16 mouse cellular contexts compared by ENCODE assay signal in the genomic region with DNA sequence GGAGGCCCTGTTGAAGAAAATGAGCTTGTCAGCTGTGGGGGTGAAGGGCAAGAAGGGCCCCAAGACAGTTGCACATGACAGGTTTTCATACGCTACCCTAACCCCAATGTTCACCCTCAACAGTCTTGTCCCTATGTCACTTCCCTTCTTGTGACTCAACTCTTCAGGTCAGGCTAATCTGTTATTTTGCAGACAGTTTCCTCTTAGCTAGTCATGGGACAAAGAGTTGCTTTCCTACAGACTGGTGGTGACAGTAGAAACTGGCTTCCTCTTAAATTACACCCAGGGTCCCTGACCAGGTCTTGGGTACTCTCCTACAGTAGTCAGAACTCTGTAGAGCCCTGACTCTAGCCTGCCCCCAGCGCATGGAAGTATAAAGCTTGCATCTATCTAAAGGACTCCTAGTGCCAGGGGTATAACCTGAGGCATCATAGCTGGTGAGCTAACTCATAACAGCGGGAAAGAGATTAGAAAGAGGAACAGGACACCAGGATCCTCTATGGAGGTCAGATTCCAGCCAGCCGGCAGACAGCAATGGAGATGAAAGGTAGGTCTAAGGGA. TPM values are rescaled to one million over a fixed set of nuclear protein-coding genes. Genes with fewer than 3 reads are reported as not detected.
A peak's percentile ranks its signal among the peaks of the same experiment; 100 is the strongest.
DNase-seq lines count a peak whose midpoint lies in the region; ATAC-seq and TF ChIP-seq lines count a peak whose summit lies in the region.
"Had no signal": no experiment of that assay in that cellular context is flagged by ENCODE, and none has a peak within 500 bp of the region (broad histone marks: within the 10 kb centered on the region; RNA-seq: fewer than 3 reads in every experiment).

No protein-coding gene starts in this region.

- peaks cover 14% of the 10 kb centered on the region for H3K4me1 ChIP-seq in lung, embryonic 14.5 days (ENCODE audit: insufficient read depth)
- peaks cover 5% of the 10 kb centered on the region; the same call in 1 of the 2 replicates for H3K4me1 ChIP-seq in liver, embryonic 11.5 days (replicated peaks; ENCODE audit: control insufficient read depth, insufficient read depth, low read length)
- peaks cover 26% of the 10 kb centered on the region; the same call in 1 of the 2 replicates for H3K4me1 ChIP-seq in kidney, adult 2 months (ENCODE audit: control insufficient read depth, insufficient read depth, low read length)
- H3K4me1 ChIP-seq: forebrain, embryonic 13.5 days had no signal

- no peak overlapping the region for H3K4me3 ChIP-seq in lung, embryonic 14.5 days (ENCODE audit: low read depth, low read length)
- H3K4me3 ChIP-seq in liver, embryonic 11.5 days (ENCODE audit: low read depth, low read length), result peak overlapping the region; percentile 44
- H3K4me3 ChIP-seq in kidney, adult 2 months (ENCODE audit: insufficient read depth, low read depth, low read length), result no peak overlapping the region
- H3K4me3 ChIP-seq: embryonic facial prominence, embryonic 15.5 days; forebrain, embryonic 13.5 days had no signal

- WGBS in lung, embryonic 14.5 days, result 86% methylated on average over 4 of the region's 4 CpGs
- WGBS in liver, embryonic 11.5 days, result 65% methylated on average over 4 of the region's 4 CpGs
- 75% methylated on average over 4 of the region's 4 CpGs for WGBS in kidney, adult 2 months

- no peak for DNase-seq in lung, embryonic 14.5 days
- no peak for DNase-seq in lung, postnatal 36 days
- DNase-seq in liver, embryonic 11.5 days (ENCODE audit: low spot score), result no peak
- DNase-seq in kidney, adult 2 months, result no peak
- no peak for DNase-seq in gastrocnemius, postnatal 14 days
- no peak for DNase-seq in right cerebral cortex, postnatal 10 days (ENCODE audit: low spot score in 2 of 2)
- DNase-seq: adrenal gland, adult 8-10 months; heart, postnatal 36 days; lung, postnatal 4 days; thymus, postnatal 4 days had no signal

- TF ChIP-seq POLR2A in kidney, adult 2 months (IDR thresholded peaks at IDR 0.05; ENCODE audit: low read depth, low read length), result no peak

- no peak for TF ChIP-seq CTCF in lung, embryonic 14.5 days (IDR thresholded peaks at IDR 0.05; ENCODE audit: low read depth)
- no peak for TF ChIP-seq CTCF in kidney, adult 2 months (conservative IDR thresholded peaks at IDR 0.05; ENCODE audit: insufficient read depth, insufficient read length, low read depth, low read length)

- no peaks in the 10 kb centered on the region for H3K9me3 ChIP-seq in lung, embryonic 14.5 days (ENCODE audit: low read depth, low read length)
- H3K9me3 ChIP-seq in liver, embryonic 11.5 days (ENCODE audit: control insufficient read depth, low read length), result no peaks in the 10 kb centered on the region
- H3K9me3 ChIP-seq: embryonic facial prominence, embryonic 15.5 days; forebrain, embryonic 13.5 days had no signal

- H3K27me3 ChIP-seq in lung, embryonic 14.5 days (ENCODE audit: insufficient read depth, low read length), result no peaks in the 10 kb centered on the region
- no peaks in the 10 kb centered on the region for H3K27me3 ChIP-seq in liver, embryonic 11.5 days (replicated peaks; ENCODE audit: control insufficient read depth, insufficient read depth, low read length)
- H3K27me3 ChIP-seq in kidney, adult 2 months (replicated peaks; ENCODE audit: control insufficient read depth, insufficient read depth, low read length), result no peaks in the 10 kb centered on the region
- H3K27me3 ChIP-seq: embryonic facial prominence, embryonic 15.5 days; forebrain, embryonic 13.5 days had no signal

- ATAC-seq in lung, embryonic 14.5 days (ENCODE audit: insufficient read depth), result no peak
- 0 out of 2 replicates have a peak, but pooled peaks have one; percentile 10 for ATAC-seq in liver, embryonic 11.5 days (replicated peaks; ENCODE audit: low FRiP score)
- ATAC-seq in megakaryocyte progenitor cell, adult 5-6 weeks (replicated peaks; ENCODE audit: poor library complexity), result peak; percentile 60
- ATAC-seq: forebrain, embryonic 13.5 days; inflammation-experienced regulatory T-cells, adult 6 months had no signal

- no peak overlapping the region for H3K9ac ChIP-seq in lung, embryonic 14.5 days
- H3K9ac ChIP-seq in liver, embryonic 11.5 days (ENCODE audit: low read depth, low read length), result 0 out of 2 replicates have a peak overlapping the region, but pooled peaks have one; percentile 20
- H3K9ac ChIP-seq: embryonic facial prominence, embryonic 15.5 days; forebrain, embryonic 13.5 days had no signal

- peak overlapping the region; percentile 11; the same call in 1 of the 2 replicates for H3K4me2 ChIP-seq in lung, embryonic 14.5 days
- peak overlapping the region; percentile 55 for H3K4me2 ChIP-seq in liver, embryonic 11.5 days
- H3K4me2 ChIP-seq: embryonic facial prominence, embryonic 15.5 days; forebrain, embryonic 13.5 days had no signal

- intact Hi-C loops in gastrocnemius, postnatal 14 days (cut with DNase I; ENCODE audit: low total_unique reads), result no loop called here

- H3K27ac ChIP-seq in lung, embryonic 14.5 days (ENCODE audit: low read depth), result no peak overlapping the region
- H3K27ac ChIP-seq in liver, embryonic 11.5 days (ENCODE audit: low read depth, low read length), result peak overlapping the region; percentile 48
- no peak overlapping the region for H3K27ac ChIP-seq in kidney, adult 2 months (ENCODE audit: insufficient read depth, low read depth, low read length)
- H3K27ac ChIP-seq: embryonic facial prominence, embryonic 15.5 days; forebrain, embryonic 13.5 days had no signal

- no peaks in the 10 kb centered on the region for H3K36me3 ChIP-seq in lung, embryonic 14.5 days (ENCODE audit: insufficient read depth)
- no peaks in the 10 kb centered on the region for H3K36me3 ChIP-seq in liver, embryonic 11.5 days (ENCODE audit: control insufficient read depth, insufficient read depth, low read length)
- H3K36me3 ChIP-seq in kidney, adult 2 months (ENCODE audit: control insufficient read depth, insufficient read depth, low read length), result no peaks in the 10 kb centered on the region
- H3K36me3 ChIP-seq: embryonic facial prominence, embryonic 15.5 days; G1E had no signal

RNA-seq across cellular contexts. Expression of a gene that starts 55.3 kb away (rescaled TPM):
- polyA plus RNA-seq in lung, embryonic 14.5 days (2014; fragmentation: Nextera tagmentation; extraction: Ambion mirVana), result 2.9 and 4.4 TPM in 2 replicates
- 0.08 and 0.22 TPM in 2 replicates for polyA plus RNA-seq in liver, embryonic 11.5 days (2014; fragmentation: Nextera tagmentation; extraction: Ambion mirVana)
- 0.17 TPM in 1 of 2 replicates, not detected in the other for total RNA-seq in megakaryocyte progenitor cell, adult 5-6 weeks (2015)
- total RNA-seq in megakaryocyte progenitor cell, adult 5-6 weeks (2017), result 0.10 TPM in 1 of 2 replicates, not detected in the other
- 0.05 and 0.38 TPM in 2 replicates for polyA plus RNA-seq in kidney, adult 2 months (2012; rRNA removed)
- total RNA-seq in gastrocnemius, postnatal 14 days (2021), result 1 to 10 TPM; 2.5 to 4.2 TPM
- polyA plus RNA-seq: C2C12; G1E; inflammation-experienced regulatory T-cells, adult 6 months had no signal
